Mouse (Mus musculus) embryo, embryonic 11 days (tissue): ENCODE results near the gene Ap4b1.

Experiments used
- DNase-seq: peaks from one replicate; pipeline ENCODE4 v3.0.0-alpha.2; 2015

The Ap4b1 gene

DNA sequence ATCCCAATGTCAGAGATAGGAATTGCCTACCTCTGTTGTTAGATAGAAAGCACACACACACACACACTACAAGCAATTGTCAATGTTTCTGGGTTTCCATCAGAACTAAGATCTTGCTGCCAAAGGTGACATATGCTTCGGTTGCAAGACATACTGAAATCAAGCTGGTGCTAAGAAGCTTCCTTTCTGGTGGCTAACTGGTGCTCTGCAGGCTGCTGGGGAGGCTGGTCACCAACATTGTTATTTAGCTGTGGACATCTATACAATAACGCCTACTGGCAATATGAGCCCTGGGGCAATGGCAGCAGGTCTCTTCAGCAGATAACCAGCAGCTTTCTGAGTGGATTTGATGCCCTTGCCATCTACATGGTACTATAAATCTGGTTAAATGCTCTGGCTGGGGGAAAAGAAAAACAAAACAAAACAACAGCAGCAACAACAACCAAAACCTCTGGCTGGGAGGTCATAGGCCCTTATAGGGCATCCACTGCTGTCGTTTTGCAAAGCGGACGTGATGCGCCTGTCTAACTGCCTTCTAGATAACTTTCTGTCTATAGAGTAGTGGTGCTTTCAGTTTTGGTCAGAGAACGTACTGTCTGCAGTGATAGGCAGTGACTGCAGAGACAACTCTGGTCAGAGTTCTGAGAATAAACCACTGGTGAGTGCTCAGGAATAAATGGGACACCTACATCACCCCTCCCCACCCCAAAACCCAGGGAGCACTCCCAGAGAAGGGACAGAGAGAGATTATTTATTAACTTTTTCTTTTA lies 47.9 kb downstream of the Ap4b1 start:
- DNase-seq, result no peak

DNA sequence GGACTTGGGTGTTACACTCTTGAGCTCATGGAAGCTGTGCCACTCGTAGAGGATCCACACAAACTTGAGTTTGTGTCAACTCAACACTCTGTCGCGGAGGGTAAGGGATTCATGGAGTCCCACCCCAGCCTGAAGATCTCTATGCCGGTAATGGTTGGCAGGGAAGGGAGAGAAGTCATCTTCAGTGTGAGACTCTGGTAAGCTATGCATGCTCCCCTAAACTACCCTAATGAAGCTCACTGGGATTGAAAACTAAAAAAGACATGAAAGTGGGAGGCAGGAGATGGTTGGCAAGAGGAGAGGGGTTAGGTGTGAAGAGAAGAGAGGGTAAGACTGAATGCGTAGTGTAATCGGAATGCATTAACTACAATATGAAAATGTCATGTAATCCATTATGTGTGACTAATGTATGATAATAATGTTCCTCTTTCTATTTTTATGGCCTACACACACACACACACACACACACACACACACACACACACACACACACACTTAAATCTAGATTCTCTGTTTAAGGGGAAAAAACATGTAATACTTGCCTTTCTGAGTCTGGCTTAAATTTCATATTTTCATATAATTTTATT lies 48.8 kb downstream of the Ap4b1 start:
- DNase-seq, result no peak

DNA sequence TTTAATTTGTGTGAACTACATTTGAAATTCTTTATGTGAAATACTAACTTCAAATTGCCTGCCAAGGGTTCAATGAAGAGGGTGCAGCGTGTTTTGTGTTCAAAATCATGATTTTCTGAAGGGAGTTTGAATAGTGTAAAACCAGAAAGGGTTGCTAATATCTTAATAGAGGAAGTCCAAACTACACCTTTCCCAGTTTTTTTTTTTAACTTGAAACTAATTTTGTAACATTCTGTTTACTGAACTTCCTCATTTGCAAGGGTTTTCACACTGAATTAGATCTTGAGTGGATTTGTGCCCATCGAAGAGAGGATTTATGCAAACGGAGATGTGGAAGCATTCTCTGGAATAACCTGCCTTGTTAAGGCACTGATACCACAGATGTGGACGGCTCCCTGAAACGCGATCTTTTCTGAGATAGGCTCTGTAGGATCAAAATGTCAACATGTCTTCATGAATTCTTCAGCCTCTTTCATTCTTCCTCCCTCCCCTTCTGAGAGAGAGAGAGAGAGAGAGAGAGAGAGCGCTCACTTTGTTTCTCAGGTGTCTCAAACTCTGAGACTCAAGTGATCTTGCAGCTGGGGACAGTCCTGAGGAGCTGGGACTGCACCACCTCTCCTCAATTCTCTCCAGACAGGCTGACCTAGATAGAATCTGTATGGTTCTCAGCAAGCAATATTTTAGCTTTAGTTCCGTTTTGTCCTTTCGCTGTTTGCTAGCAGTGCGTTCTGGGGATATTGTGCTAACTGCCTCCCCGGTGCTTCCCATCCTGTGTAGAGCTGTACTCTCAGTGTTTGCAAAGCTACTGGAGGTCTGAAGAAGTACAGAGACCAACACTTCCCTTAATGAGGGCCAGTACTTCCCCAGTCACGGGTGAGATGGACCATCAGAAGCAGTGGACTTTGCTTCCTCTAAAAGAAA lies 49.8 kb downstream of the Ap4b1 start, which contains the start of gene Ptpn22:
Ptpn22 (plus strand) TSS at position 915 of the 921 bp plus-strand sequence.
- no peak for DNase-seq

DNA sequence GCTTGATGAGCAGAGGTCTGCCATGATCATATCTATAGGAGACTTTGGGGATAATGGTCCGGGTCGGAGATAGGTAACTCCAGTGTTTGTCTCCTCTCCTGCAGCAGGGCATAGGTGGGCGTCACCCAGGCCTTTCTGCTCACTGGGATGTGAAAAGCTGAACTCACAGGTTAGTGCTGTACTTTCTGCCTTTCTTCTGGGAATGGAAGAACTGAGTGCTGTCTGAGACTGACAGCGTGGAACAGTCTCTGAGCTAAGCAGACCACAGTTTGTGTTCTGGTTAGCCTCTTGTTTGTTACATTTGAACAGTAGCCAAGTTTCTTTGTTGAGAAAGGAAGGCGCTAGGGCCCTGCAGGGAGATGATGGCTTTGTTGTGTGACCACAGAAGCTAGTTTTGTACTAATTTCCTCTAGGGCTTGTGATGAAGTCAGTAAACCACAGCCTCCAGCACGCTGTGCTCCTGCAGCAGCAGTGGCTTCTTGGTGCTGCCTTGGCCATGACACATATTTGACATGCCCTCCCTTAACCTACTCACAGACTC lies 50.6 kb downstream of the Ap4b1 start:
- DNase-seq, result no peak

DNA sequence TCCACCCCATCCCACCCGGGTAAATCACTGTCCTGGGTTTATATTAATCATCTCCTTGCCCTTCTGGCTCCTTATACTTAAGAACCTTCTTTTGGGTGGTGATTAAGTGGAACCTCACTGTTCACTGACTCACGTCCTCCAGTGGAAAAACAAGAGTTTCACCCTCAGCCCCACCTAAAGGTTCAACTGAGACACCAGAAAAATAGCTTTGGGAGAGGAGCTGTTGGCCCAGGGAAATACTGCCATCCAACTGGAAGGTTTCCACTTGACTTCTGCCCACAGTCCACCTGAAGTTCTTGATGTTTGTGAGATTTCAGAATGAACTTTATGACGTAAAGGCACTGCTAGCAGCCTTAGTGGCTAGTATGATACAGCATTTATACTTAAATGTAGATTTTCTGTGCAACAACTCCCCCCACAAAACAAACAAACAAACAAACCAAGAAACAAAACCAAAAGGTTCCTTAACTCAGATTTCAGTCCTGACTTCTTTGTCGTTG lies 53.5 kb downstream of the Ap4b1 start:
- no peak for DNase-seq

- no peak for DNase-seq
Observed at GRCm38 (mm10) chr3:103864200-103864599, 54.9 kb downstream of the Ap4b1 start.

- DNase-seq, result no peak
Observed at GRCm38 (mm10) chr3:103867424-103867971, 58.2 kb downstream of the Ap4b1 start.

DNA sequence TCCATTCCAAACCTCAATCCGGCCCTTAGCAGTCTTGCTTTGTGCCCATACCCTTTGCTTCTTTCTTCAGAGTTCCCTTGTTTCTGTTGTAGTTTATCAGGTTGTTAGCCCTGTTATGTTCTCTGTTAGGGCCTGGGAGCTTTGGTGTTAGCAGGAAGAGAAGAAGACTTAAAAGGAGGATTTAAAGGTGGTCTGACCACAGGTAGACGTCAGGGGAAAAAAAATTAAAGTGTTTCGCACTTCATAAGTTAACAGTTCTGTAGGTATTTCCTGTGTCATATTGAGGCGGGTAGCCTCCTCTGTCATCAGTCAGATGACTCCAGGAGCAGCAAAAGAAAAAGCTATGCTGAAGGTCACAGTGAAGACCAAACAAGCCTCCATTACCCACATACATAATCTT lies 58.7 kb downstream of the Ap4b1 start:
- no peak for DNase-seq
